Mouse (Mus musculus) layer of hippocampus, adult 6 months (tissue): ENCODE measurements around the gene Iffo2. TPM values are rescaled to one million over a fixed set of nuclear protein-coding genes. Genes with fewer than 3 reads are reported as not detected.

ENCODE experiments used
- long read RNA-seq, 2 experiments: library from polyadenylated mRNA; unstranded; transcript quantifications; one replicate each; pipeline ENCODE4 v2.0.0; 2019 to 2020
- microRNA-seq: library from miRNA; unstranded; fragments of <30 nt; microRNA quantifications from one replicate; pipeline ENCODE4 v1.2.0, GENCODE M21; 2020
- polyA plus RNA-seq: library from polyadenylated mRNA; unstranded; fragments of <200 nt; fragmentation: Nextera tagmentation; gene quantifications from 2 replicates; pipeline ENCODE4 v1.2.3, GENCODE M21; 2021

The Iffo2 gene
- polyA plus RNA-seq, result 1.3 TPM in 2 replicates
- long read RNA-seq, experiment 1, full-length matches to known transcripts, result 1 of 2 reads
- long read RNA-seq, experiment 1, partial matches to known transcripts, result 1 of 2 reads
- long read RNA-seq, experiment 1, other reads (novel, unspliced or antisense), result 0 of 2 reads
- long read RNA-seq, experiment 2, full-length matches to known transcripts, result 3 of 6 reads
- long read RNA-seq, experiment 2, partial matches to known transcripts, result 0 of 6 reads
- long read RNA-seq, experiment 2, other reads (novel, unspliced or antisense), result 3 of 6 reads

GRCm38 (mm10) chr4:139530248-139530647 is at the start of gene Iffo2:
Gene Iffo2 (plus strand): TSS chr4:139530548.

GRCm38 (mm10) chr4:139602357-139603244 is 72.3 kb downstream of the Iffo2 start, which contains the start of gene Gm21969:
Gene Gm21969 (plus strand): TSS chr4:139603186.

GRCm38 (mm10) chr4:139622373-139623282 is 92.3 kb downstream of the Iffo2 start, which contains the start of gene Aldh4a1:
Gene Aldh4a1 (plus strand): TSS chr4:139622866.

GRCm38 (mm10) chr4:139653238-139653637 is 122.9 kb downstream of the Iffo2 start, which contains the start of gene Tas1r2:
Gene Tas1r2 (plus strand): TSS chr4:139653538.

Small RNAs within 50 kb of the gene (microRNA-seq; reads per million reads assigned to microRNA genes)
- gene Gm25571 (not detected), gene Mir7020 (1.5 reads per million)

Other genes starting within 250 kb of the Iffo2 start
- 6.9 and 7.3 TPM in 2 replicates for gene Pqlc2, start 219.8 kb upstream of the Iffo2 start, polyA plus RNA-seq
- gene Akr7a5, start 219.8 kb upstream of the Iffo2 start, polyA plus RNA-seq, result 59.9 and 69.9 TPM in 2 replicates
- 77.9 and 80.6 TPM in 2 replicates for gene Mrto4, start 178.0 kb upstream of the Iffo2 start, polyA plus RNA-seq
- 39.4 and 42.7 TPM in 2 replicates for gene Emc1, start 178.0 kb upstream of the Iffo2 start, polyA plus RNA-seq
- gene Ubr4, start 177.9 kb upstream of the Iffo2 start, polyA plus RNA-seq, result 36.4 and 38.5 TPM in 2 replicates
- not detected in 2 replicates for gene Gm21969, start 72.6 kb downstream of the Iffo2 start, polyA plus RNA-seq
- 14.1 and 18.7 TPM in 2 replicates for gene Aldh4a1, start 92.3 kb downstream of the Iffo2 start, polyA plus RNA-seq
- gene Tas1r2, start 123.0 kb downstream of the Iffo2 start, polyA plus RNA-seq, result not detected in 2 replicates